Mouse (Mus musculus): ENCODE data around the gene Kcnq4. TPM values are rescaled to one million over a fixed set of nuclear protein-coding genes. Genes with fewer than 3 reads are reported as not detected.

Gene Kcnq4
- polyA plus RNA-seq, 1 experiment from 2014 or later: 3.9 TPM

GRCm38 (mm10) chr4:120702511-120702910 is 45.9 kb downstream of the Kcnq4 start:
- 82% methylated on average over 2 of the region's 2 CpGs for WGBS
- H3K27me3 ChIP-seq (replicated peaks; ENCODE audit: insufficient read depth, low read length): 0 out of 2 replicates have a peak, but pooled peaks cover 4% of the 10 kb centered on the region
- no peak for ATAC-seq

GRCm38 (mm10) chr4:120702056-120702455 is 46.4 kb downstream of the Kcnq4 start:
- Histone ChIP-seq H3K9me3 (ENCODE audit: low read length) (no peaks in the 10 kb centered on the region), H3K27ac (ENCODE audit: low read length) (no peak overlapping the region), H3K4me1 (ENCODE audit: insufficient read depth, low read depth, low read length) (no peaks in the 10 kb centered on the region), H3K36me3 (ENCODE audit: insufficient read depth, low read length) (no peaks in the 10 kb centered on the region), H3K4me2 (replicated peaks; ENCODE audit: low read depth, low read length) (no peak overlapping the region), H3K4me3 (ENCODE audit: low read depth, low read length) (no peak overlapping the region), H3K27me3 (replicated peaks; ENCODE audit: insufficient read depth, low read length) (0 out of 2 replicates have a peak, but pooled peaks cover 4% of the 10 kb centered on the region), H3K9ac (replicated peaks; ENCODE audit: low read depth) (no peak overlapping the region)
- TF ChIP-seq CTCF (IDR thresholded peaks at IDR 0.05) (no peak), EP300 (IDR thresholded peaks at IDR 0.05) (no peak)
- DNase-seq (ENCODE audit: low spot score): no peak
- 64% methylated on average over 8 of the region's 8 CpGs for WGBS
- ATAC-seq: no peak

More at GRCm38 (mm10) chr4:120702511-120702910, 45.9 kb downstream of the Kcnq4 start:
- Histone ChIP-seq H3K36me3 (ENCODE audit: insufficient read depth, low read length) (no peaks in the 10 kb centered on the region), H3K4me3 (ENCODE audit: low read depth, low read length) (no peak overlapping the region), H3K4me2 (replicated peaks; ENCODE audit: low read depth, low read length) (no peak overlapping the region), H3K9me3 (ENCODE audit: low read length) (no peaks in the 10 kb centered on the region), H3K27ac (ENCODE audit: low read length) (no peak overlapping the region), H3K4me1 (ENCODE audit: insufficient read depth, low read depth, low read length) (no peaks in the 10 kb centered on the region), H3K9ac (replicated peaks; ENCODE audit: low read depth) (no peak overlapping the region)
- no peak for DNase-seq (ENCODE audit: low spot score)
- TF ChIP-seq EP300 (IDR thresholded peaks at IDR 0.05): no peak
- no peak for TF ChIP-seq CTCF (IDR thresholded peaks at IDR 0.05)

- no peak for DNase-seq (ENCODE audit: low spot score)
These were observed 47.2 kb downstream of the Kcnq4 start for GRCm38 (mm10) chr4:120701180-120701579.

GRCm38 (mm10) chr4:120697799-120698484 is 50.5 kb downstream of the Kcnq4 start:
- no peak overlapping the region for H3K9ac ChIP-seq (replicated peaks; ENCODE audit: low read depth)
- DNase-seq (ENCODE audit: low spot score) (peak; percentile 18), ATAC-seq (peak; percentile 26)
- TF ChIP-seq EP300 (IDR thresholded peaks at IDR 0.05) (no peak), CTCF (IDR thresholded peaks at IDR 0.05) (no peak)
- H3K36me3 ChIP-seq (ENCODE audit: insufficient read depth, low read length): no peaks in the 10 kb centered on the region
- no peak overlapping the region for H3K4me3 ChIP-seq (ENCODE audit: low read depth, low read length)
- H3K4me2 ChIP-seq (replicated peaks; ENCODE audit: low read depth, low read length): no peak overlapping the region
- H3K4me1 ChIP-seq (ENCODE audit: insufficient read depth, low read depth, low read length): no peaks in the 10 kb centered on the region
- H3K27me3 ChIP-seq (replicated peaks; ENCODE audit: insufficient read depth, low read length): 0 out of 2 replicates have a peak, but pooled peaks cover 4% of the 10 kb centered on the region
- WGBS: 17% methylated on average over 32 of the region's 35 CpGs
- H3K27ac ChIP-seq (ENCODE audit: low read length): no peak overlapping the region
- no peaks in the 10 kb centered on the region for H3K9me3 ChIP-seq (ENCODE audit: low read length)

More at GRCm38 (mm10) chr4:120701180-120701579, 47.2 kb downstream of the Kcnq4 start:
- Histone ChIP-seq H3K9ac (replicated peaks; ENCODE audit: low read depth) (no peak overlapping the region), H3K27ac (ENCODE audit: low read length) (no peak overlapping the region), H3K9me3 (ENCODE audit: low read length) (no peaks in the 10 kb centered on the region), H3K36me3 (ENCODE audit: insufficient read depth, low read length) (no peaks in the 10 kb centered on the region), H3K27me3 (replicated peaks; ENCODE audit: insufficient read depth, low read length) (0 out of 2 replicates have a peak, but pooled peaks cover 4% of the 10 kb centered on the region), H3K4me2 (replicated peaks; ENCODE audit: low read depth, low read length) (no peak overlapping the region), H3K4me3 (ENCODE audit: low read depth, low read length) (no peak overlapping the region), H3K4me1 (ENCODE audit: insufficient read depth, low read depth, low read length) (no peaks in the 10 kb centered on the region)
- WGBS: 62% methylated on average over 3 of the region's 3 CpGs
- TF ChIP-seq EP300 (IDR thresholded peaks at IDR 0.05) (no peak), CTCF (IDR thresholded peaks at IDR 0.05) (no peak)
- no peak for ATAC-seq

GRCm38 (mm10) chr4:120697353-120697752 is 51.1 kb downstream of the Kcnq4 start:
- Histone ChIP-seq H3K4me3 (ENCODE audit: low read depth, low read length) (no peak overlapping the region), H3K36me3 (ENCODE audit: insufficient read depth, low read length) (no peaks in the 10 kb centered on the region), H3K27me3 (replicated peaks; ENCODE audit: insufficient read depth, low read length) (0 out of 2 replicates have a peak, but pooled peaks cover 4% of the 10 kb centered on the region), H3K4me2 (replicated peaks; ENCODE audit: low read depth, low read length) (no peak overlapping the region), H3K9ac (replicated peaks; ENCODE audit: low read depth) (no peak overlapping the region), H3K27ac (ENCODE audit: low read length) (no peak overlapping the region), H3K4me1 (ENCODE audit: insufficient read depth, low read depth, low read length) (no peaks in the 10 kb centered on the region), H3K9me3 (ENCODE audit: low read length) (no peaks in the 10 kb centered on the region)
- no peak for DNase-seq (ENCODE audit: low spot score)
- ATAC-seq: no peak
- TF ChIP-seq CTCF (IDR thresholded peaks at IDR 0.05): no peak
- no peak for TF ChIP-seq EP300 (IDR thresholded peaks at IDR 0.05)
- WGBS: 94% methylated on average over 8 of the region's 8 CpGs

GRCm38 (mm10) chr4:120692717-120693116 is 55.7 kb downstream of the Kcnq4 start:
- Histone ChIP-seq H3K36me3 (ENCODE audit: insufficient read depth, low read length) (no peaks in the 10 kb centered on the region), H3K4me2 (replicated peaks; ENCODE audit: low read depth, low read length) (no peak overlapping the region), H3K27me3 (replicated peaks; ENCODE audit: insufficient read depth, low read length) (no peaks in the 10 kb centered on the region), H3K27ac (ENCODE audit: low read length) (no peak overlapping the region), H3K9me3 (ENCODE audit: low read length) (no peaks in the 10 kb centered on the region), H3K9ac (replicated peaks; ENCODE audit: low read depth) (no peak overlapping the region), H3K4me3 (ENCODE audit: low read depth, low read length) (no peak overlapping the region), H3K4me1 (ENCODE audit: insufficient read depth, low read depth, low read length) (no peaks in the 10 kb centered on the region)
- no peak for ATAC-seq
- 41% methylated on average over 10 of the region's 10 CpGs for WGBS
- no peak for TF ChIP-seq EP300 (IDR thresholded peaks at IDR 0.05)
- TF ChIP-seq CTCF (IDR thresholded peaks at IDR 0.05): peak; percentile 80
- peak; percentile 62 for DNase-seq (ENCODE audit: low spot score)
